In genomic region chr3:58686922-58687284, GRCm38 (mm10) we compare ENCODE assay signal across 26 mouse cellular contexts. TPM values are rescaled to one million over a fixed set of nuclear protein-coding genes. Genes with fewer than 3 reads are reported as not detected.
A peak's percentile ranks its signal among the peaks of the same experiment; 100 is the strongest.
DNase-seq lines count a peak whose midpoint lies in the region; ATAC-seq and TF ChIP-seq lines count a peak whose summit lies in the region.
"Had no signal": no experiment of that assay in that cellular context is flagged by ENCODE, and none has a peak within 500 bp of the region (broad histone marks: within the 10 kb centered on the region; RNA-seq: fewer than 3 reads in every experiment).

No protein-coding gene starts in this region.

- no peaks in the 10 kb centered on the region for H3K9me3 ChIP-seq in liver, embryonic 13.5 days (replicated peaks)
- no peaks in the 10 kb centered on the region for H3K9me3 ChIP-seq in liver, postnatal 0 days (ENCODE audit: low read length)
- no peaks in the 10 kb centered on the region for H3K9me3 ChIP-seq in midbrain, embryonic 16.5 days (replicated peaks; ENCODE audit: control insufficient read depth, low read length, poor library complexity, severe bottlenecking)
- H3K9me3 ChIP-seq in intestine, embryonic 16.5 days (ENCODE audit: control insufficient read depth, low read length) = no peaks in the 10 kb centered on the region
- H3K9me3 ChIP-seq: embryonic facial prominence, embryonic 15.5 days; forebrain, embryonic 10.5 days; forebrain, embryonic 15.5 days; heart, embryonic 15.5 days; hindbrain, embryonic 13.5 days had no signal

- 0 out of 2 replicates have a peak overlapping the region, but pooled peaks have one; percentile 25 for H3K4me2 ChIP-seq in liver, embryonic 13.5 days
- H3K4me2 ChIP-seq in liver, postnatal 0 days (ENCODE audit: low read depth, low read length) = peak overlapping the region; percentile 94
- no peak overlapping the region for H3K4me2 ChIP-seq in midbrain, embryonic 16.5 days (ENCODE audit: low read length)
- H3K4me2 ChIP-seq in intestine, embryonic 16.5 days (ENCODE audit: low read depth, low read length) = no peak overlapping the region
- H3K4me2 ChIP-seq: embryonic facial prominence, embryonic 15.5 days; forebrain, embryonic 15.5 days; heart, embryonic 11.5 days; heart, embryonic 15.5 days; hindbrain, embryonic 13.5 days had no signal

- H3K4me1 ChIP-seq in liver, adult 2 months (ENCODE audit: control insufficient read depth, insufficient read depth, low read length) = peaks cover 45% of the 10 kb centered on the region
- H3K4me1 ChIP-seq in liver, embryonic 13.5 days (replicated peaks) = peaks cover 21% of the 10 kb centered on the region
- peaks cover 27% of the 10 kb centered on the region for H3K4me1 ChIP-seq in liver, postnatal 0 days (ENCODE audit: insufficient read depth)
- H3K4me1 ChIP-seq in midbrain, embryonic 16.5 days (ENCODE audit: control insufficient read depth, insufficient read depth, low read length) = peaks cover 14% of the 10 kb centered on the region
- H3K4me1 ChIP-seq in intestine, embryonic 16.5 days (ENCODE audit: control insufficient read depth, insufficient read depth, low read length) = peaks cover 23% of the 10 kb centered on the region

- TF ChIP-seq POLR2A in liver, adult 2 months (IDR thresholded peaks at IDR 0.05; ENCODE audit: extremely low read depth, insufficient read depth, low read length) = no peak

- DNase-seq in liver, adult 2 months (ENCODE audit: extremely low read depth, low read depth, low spot score) = no peak
- no peak for DNase-seq in liver
- DNase-seq in liver, embryonic 13.5 days = no peak
- no peak for DNase-seq in liver, postnatal 0 days
- DNase-seq in layer of hippocampus, adult 9-10 months (ENCODE audit: low spot score) = no peak
- DNase-seq: adrenal gland, postnatal 36 days; cerebellum, adult 8-10 months; cerebellum, postnatal 14 days; embryo, embryonic 11 days; gastrocnemius, postnatal 14 days; heart, adult 2 months; heart, postnatal 14 days had no signal

- H3K27me3 ChIP-seq in liver, adult 2 months (ENCODE audit: control insufficient read depth, insufficient read depth, low read length) = no peaks in the 10 kb centered on the region
- peaks cover 15% of the 10 kb centered on the region for H3K27me3 ChIP-seq in liver, embryonic 13.5 days
- no peaks in the 10 kb centered on the region for H3K27me3 ChIP-seq in liver, postnatal 0 days (ENCODE audit: insufficient read depth, low read length)
- no peaks in the 10 kb centered on the region for H3K27me3 ChIP-seq in midbrain, embryonic 16.5 days (ENCODE audit: control insufficient read depth, insufficient read depth, low read depth, low read length)
- no peaks in the 10 kb centered on the region for H3K27me3 ChIP-seq in intestine, embryonic 16.5 days (replicated peaks; ENCODE audit: control insufficient read depth, insufficient read depth, low read length)
- H3K27me3 ChIP-seq: embryonic facial prominence, embryonic 15.5 days; forebrain, embryonic 15.5 days; heart, embryonic 15.5 days; hindbrain, embryonic 13.5 days had no signal

- H3K27ac ChIP-seq in liver, adult 2 months (replicated peaks; ENCODE audit: insufficient read depth, low read depth, low read length) = peak overlapping the region; percentile 46
- H3K27ac ChIP-seq in liver, embryonic 13.5 days = 0 out of 2 replicates have a peak overlapping the region, but pooled peaks have one; percentile 26
- H3K27ac ChIP-seq in liver, postnatal 0 days (ENCODE audit: low read depth) = peak overlapping the region; percentile 88
- H3K27ac ChIP-seq in midbrain, embryonic 16.5 days (ENCODE audit: low read length) = no peak overlapping the region
- no peak overlapping the region for H3K27ac ChIP-seq in intestine, embryonic 16.5 days (ENCODE audit: low read length)
- H3K27ac ChIP-seq: embryonic facial prominence, embryonic 15.5 days; forebrain, embryonic 10.5 days; forebrain, embryonic 15.5 days; heart, adult 2 months; heart, embryonic 15.5 days; hindbrain, embryonic 13.5 days; hindbrain, postnatal 0 days had no signal

- TF ChIP-seq EP300 in liver, postnatal 0 days (IDR thresholded peaks at IDR 0.05; ENCODE audit: low read depth) = no peak

- no peak for ATAC-seq in liver, embryonic 13.5 days (ENCODE audit: low read depth)
- ATAC-seq in liver, postnatal 0 days = no peak
- no peak for ATAC-seq in midbrain, embryonic 16.5 days
- ATAC-seq in intestine, embryonic 16.5 days = no peak
- ATAC-seq: forebrain, embryonic 15.5 days; hindbrain, postnatal 0 days had no signal

- H3K4me3 ChIP-seq in liver, adult 2 months (ENCODE audit: insufficient read depth, low read depth, low read length) = no peak overlapping the region
- no peak overlapping the region for H3K4me3 ChIP-seq in liver, embryonic 13.5 days (replicated peaks)
- 0 out of 2 replicates have a peak overlapping the region, but pooled peaks have one; percentile 1 for H3K4me3 ChIP-seq in liver, postnatal 0 days (ENCODE audit: low read depth, low read length)
- no peak overlapping the region for H3K4me3 ChIP-seq in midbrain, embryonic 16.5 days (ENCODE audit: low read depth, low read length)
- no peak overlapping the region for H3K4me3 ChIP-seq in intestine, embryonic 16.5 days (ENCODE audit: low read length)
- H3K4me3 ChIP-seq: embryonic facial prominence, embryonic 15.5 days; erythroblast, embryonic 14.5 days; forebrain, embryonic 10.5 days; forebrain, embryonic 15.5 days; heart, adult 2 months; heart, embryonic 15.5 days; hindbrain, embryonic 13.5 days had no signal

- no peak overlapping the region; the same call in 1 of the 2 replicates for H3K9ac ChIP-seq in liver, adult 2 months (ENCODE audit: low read depth, low read length)
- H3K9ac ChIP-seq in liver, embryonic 13.5 days = no peak overlapping the region
- no peak overlapping the region for H3K9ac ChIP-seq in liver, postnatal 0 days (replicated peaks)
- no peak overlapping the region for H3K9ac ChIP-seq in midbrain, embryonic 16.5 days (ENCODE audit: low read depth, low read length)
- no peak overlapping the region for H3K9ac ChIP-seq in intestine, embryonic 16.5 days (ENCODE audit: low read depth, low read length)
- H3K9ac ChIP-seq: embryonic facial prominence, embryonic 15.5 days; forebrain, embryonic 15.5 days; heart, embryonic 15.5 days; hindbrain, embryonic 13.5 days had no signal

- WGBS in liver, adult 2 months = 19% methylated on average over 2 of the region's 2 CpGs
- WGBS in liver, embryonic 13.5 days (ENCODE audit: insufficient replicate concordance) = 71% methylated on average over 2 of the region's 2 CpGs
- 50% methylated on average over 2 of the region's 2 CpGs for WGBS in liver, postnatal 0 days (ENCODE audit: insufficient replicate concordance)
- WGBS in midbrain, embryonic 16.5 days = 96% methylated on average over 2 of the region's 2 CpGs
- WGBS in intestine, embryonic 16.5 days = 56% methylated on average over 2 of the region's 2 CpGs

- TF ChIP-seq CTCF in liver, adult 2 months (IDR thresholded peaks at IDR 0.05; ENCODE audit: low read depth, low read length) = no peak
- no peak for TF ChIP-seq CTCF in liver, postnatal 0 days (IDR thresholded peaks at IDR 0.05; ENCODE audit: low read depth)

- peaks cover 3% of the 10 kb centered on the region; the same call in 1 of the 2 replicates for H3K36me3 ChIP-seq in liver, adult 2 months (ENCODE audit: control insufficient read depth, insufficient read depth, low read length)
- no peaks in the 10 kb centered on the region for H3K36me3 ChIP-seq in liver, embryonic 13.5 days
- H3K36me3 ChIP-seq in liver, postnatal 0 days (replicated peaks; ENCODE audit: insufficient read depth, low read length) = 0 out of 2 replicates have a peak, but pooled peaks cover 5% of the 10 kb centered on the region
- no peaks in the 10 kb centered on the region for H3K36me3 ChIP-seq in midbrain, embryonic 16.5 days (ENCODE audit: control insufficient read depth, insufficient read depth, low read length)
- H3K36me3 ChIP-seq in intestine, embryonic 16.5 days (ENCODE audit: control insufficient read depth, insufficient read depth, low read length) = no peaks in the 10 kb centered on the region
- H3K36me3 ChIP-seq: embryonic facial prominence, embryonic 15.5 days; forebrain, embryonic 10.5 days; forebrain, embryonic 15.5 days; heart, embryonic 15.5 days; hindbrain, embryonic 13.5 days had no signal

- H3K79me2 ChIP-seq in liver, adult 2 months (ENCODE audit: control insufficient read depth, insufficient read depth, low read length) = peaks cover 52% of the 10 kb centered on the region

RNA-seq across cellular contexts. Expression of gene Siah2, which starts 5.3 kb away (rescaled TPM):
- total RNA-seq in liver, adult 2 months (2014; rRNA removed) = 9.6 and 14.6 TPM in 2 replicates
- polyA plus RNA-seq in liver, adult 2 months (2012; rRNA removed) = 29.4 and 30.2 TPM in 2 replicates
- polyA plus RNA-seq in liver, embryonic 13.5 days (2015; fragmentation: Nextera tagmentation; extraction: Ambion mirVana) = 2.4 and 2.5 TPM in 2 replicates
- 7.1 and 8.6 TPM in 2 replicates for polyA plus RNA-seq in liver, postnatal 0 days (2015; fragmentation: Nextera tagmentation; extraction: Ambion mirVana)
- 8.9 and 10.7 TPM in 2 replicates for polyA plus RNA-seq in midbrain, embryonic 16.5 days (2015; fragmentation: Nextera tagmentation; extraction: Ambion mirVana)
- polyA plus RNA-seq in intestine, embryonic 16.5 days (2015; fragmentation: Nextera tagmentation; extraction: Ambion mirVana) = 1.9 and 3.9 TPM in 2 replicates

RNA-seq across cellular contexts. Expression of gene Erich6, which starts 49.9 kb away (rescaled TPM):
- not detected in 2 replicates for total RNA-seq in liver, adult 2 months (2014; rRNA removed)
- polyA plus RNA-seq in liver, adult 2 months (2012; rRNA removed) = not detected in 2 replicates
- polyA plus RNA-seq in liver, embryonic 13.5 days (2015; fragmentation: Nextera tagmentation; extraction: Ambion mirVana) = not detected in 2 replicates
- polyA plus RNA-seq in liver, postnatal 0 days (2015; fragmentation: Nextera tagmentation; extraction: Ambion mirVana) = not detected in 2 replicates
- 0.19 and 0.26 TPM in 2 replicates for polyA plus RNA-seq in midbrain, embryonic 16.5 days (2015; fragmentation: Nextera tagmentation; extraction: Ambion mirVana)
- not detected in 2 replicates for polyA plus RNA-seq in intestine, embryonic 16.5 days (2015; fragmentation: Nextera tagmentation; extraction: Ambion mirVana)
- total RNA-seq: common myeloid progenitor, adult 5-6 weeks; ES-E14; heart, adult 2 months; hematopoietic stem cell, adult 5-6 weeks; hindbrain, postnatal 0 days had no signal
- polyA plus RNA-seq: embryonic facial prominence, embryonic 11.5 days; embryonic facial prominence, embryonic 15.5 days; erythroblast, embryonic 14.5 days; forebrain, embryonic 10.5 days had no signal

Comparison
In these comparisons a context has a peak if more than half of its experiments do, and no peak if none do; other contexts are left out.
1. H3K27ac ChIP-seq: peak in liver, adult 2 months (single experiment), liver, embryonic 13.5 days (single experiment) and liver, postnatal 0 days (single experiment); none in midbrain, embryonic 16.5 days (single experiment) and intestine, embryonic 16.5 days (single experiment).
2. H3K4me2 ChIP-seq: peak in liver, embryonic 13.5 days (single experiment) and liver, postnatal 0 days (single experiment); none in midbrain, embryonic 16.5 days (single experiment) and intestine, embryonic 16.5 days (single experiment).